Mouse (Mus musculus): ENCODE measurements at regions not wholly inside any gene's neighbourhood (a gene's known extent, or its start where the extent isn't known, plus 50 kb on each side); places are given as distances from the start of the nearest gene placed in this dataset.

- H3K9ac ChIP-seq, result no peak overlapping the region
- 96% methylated on average over 3 of the region's 3 CpGs for WGBS
These were observed 333.2 kb upstream of the Onecut1 start for GRCm38 (mm10) chr9:74528550-74528949.

DNA sequence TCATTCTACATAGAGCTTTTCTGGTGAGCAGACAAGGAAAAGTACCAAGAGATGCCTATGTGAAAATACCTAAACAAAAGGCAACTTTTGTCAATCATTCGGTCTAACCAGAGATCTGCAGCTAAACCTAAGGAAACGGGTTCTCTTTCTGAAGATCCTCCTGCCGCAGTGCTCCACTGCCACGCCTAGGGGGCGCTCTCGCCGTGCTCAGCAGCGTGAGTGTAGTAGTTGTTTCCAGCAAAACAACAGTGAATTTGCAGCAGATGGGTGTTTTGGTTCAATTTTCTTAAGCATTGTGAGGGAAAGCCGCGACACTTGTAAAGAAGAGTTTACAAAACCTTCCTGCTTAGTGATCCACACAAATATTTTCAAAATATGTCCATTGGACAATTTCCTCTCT lies 331.4 kb upstream of the Onecut1 start:
- whole genome bisulfite sequencing, result 13% methylated on average over 10 of the region's 10 CpGs
- no peak for ATAC-seq (replicated peaks; ENCODE audit: low FRiP score)

More at GRCm38 (mm10) chr9:74528550-74528949, 333.2 kb upstream of the Onecut1 start:
- no peak overlapping the region for H3K4me3 ChIP-seq (replicated peaks)
- H3K27ac ChIP-seq, result no peak overlapping the region
- H3K4me1 ChIP-seq, result no peaks in the 10 kb centered on the region
- no peak overlapping the region for H3K4me2 ChIP-seq
- H3K9me3 ChIP-seq (replicated peaks), result no peaks in the 10 kb centered on the region
- no peak for ATAC-seq (replicated peaks; ENCODE audit: low FRiP score)
- H3K36me3 ChIP-seq, result no peaks in the 10 kb centered on the region
- H3K27me3 ChIP-seq, result peaks cover 25% of the 10 kb centered on the region; the same call in 1 of the 2 replicates

GRCm38 (mm10) chr9:74530748-74531147 lies 331.0 kb upstream of the Onecut1 start:
- ATAC-seq (replicated peaks; ENCODE audit: low FRiP score), result no peak
- Histone ChIP-seq H3K4me2 (no peak overlapping the region), H3K9ac (no peak overlapping the region), H3K4me3 (replicated peaks) (no peak overlapping the region), H3K27me3 (peaks cover 25% of the 10 kb centered on the region; the same call in 1 of the 2 replicates), H3K9me3 (replicated peaks) (no peaks in the 10 kb centered on the region), H3K36me3 (no peaks in the 10 kb centered on the region), H3K27ac (no peak overlapping the region), H3K4me1 (no peaks in the 10 kb centered on the region)
- 56% methylated on average over 9 of the region's 9 CpGs for WGBS

More for the DNA sequence above, 331.4 kb upstream of the Onecut1 start:
- H3K4me2 ChIP-seq, result no peak overlapping the region
- H3K4me1 ChIP-seq, result no peaks in the 10 kb centered on the region
- H3K27ac ChIP-seq, result no peak overlapping the region
- H3K9ac ChIP-seq, result no peak overlapping the region
- no peak overlapping the region for H3K4me3 ChIP-seq (replicated peaks)
- no peaks in the 10 kb centered on the region for H3K36me3 ChIP-seq
- H3K9me3 ChIP-seq (replicated peaks), result no peaks in the 10 kb centered on the region
- H3K27me3 ChIP-seq, result peaks cover 25% of the 10 kb centered on the region; the same call in 1 of the 2 replicates

DNA sequence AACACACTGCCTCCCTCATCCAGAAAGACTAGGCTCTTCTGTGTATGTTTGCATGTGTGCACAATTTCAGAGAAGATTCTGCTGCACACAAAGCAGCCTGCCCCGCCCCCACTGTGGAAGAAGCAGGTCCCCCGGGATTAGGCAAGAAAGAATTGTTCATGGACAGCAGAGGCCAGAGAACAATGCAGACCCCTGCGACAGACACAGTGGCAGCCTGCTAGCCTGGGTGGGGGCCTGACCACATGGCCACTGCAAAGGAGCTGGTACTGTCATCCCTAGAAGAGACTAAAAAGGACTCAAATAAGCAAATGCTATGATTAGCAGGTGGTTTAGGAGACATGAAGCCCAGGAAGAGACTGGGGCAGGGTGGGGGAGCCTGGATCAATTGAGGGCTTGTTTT lies 329.7 kb upstream of the Onecut1 start:
- no peak overlapping the region for H3K4me2 ChIP-seq
- no peak overlapping the region for H3K27ac ChIP-seq
- no peaks in the 10 kb centered on the region for H3K4me1 ChIP-seq
- WGBS, result 67% methylated on average over 3 of the region's 3 CpGs
- no peaks in the 10 kb centered on the region for H3K36me3 ChIP-seq
- no peak for ATAC-seq (replicated peaks; ENCODE audit: low FRiP score)
- no peak overlapping the region for H3K9ac ChIP-seq
- H3K4me3 ChIP-seq (replicated peaks), result no peak overlapping the region
- H3K27me3 ChIP-seq, result peaks cover 30% of the 10 kb centered on the region; the same call in 1 of the 2 replicates
- H3K9me3 ChIP-seq (replicated peaks), result no peaks in the 10 kb centered on the region

- no peak for ATAC-seq (replicated peaks; ENCODE audit: low FRiP score)
- Histone ChIP-seq H3K4me2 (no peak overlapping the region), H3K4me3 (replicated peaks) (no peak overlapping the region), H3K27me3 (peaks cover 30% of the 10 kb centered on the region; the same call in 1 of the 2 replicates), H3K27ac (no peak overlapping the region), H3K9ac (no peak overlapping the region), H3K36me3 (no peaks in the 10 kb centered on the region), H3K4me1 (no peaks in the 10 kb centered on the region), H3K9me3 (replicated peaks) (no peaks in the 10 kb centered on the region)
- WGBS, result 64% methylated on average over 5 of the region's 5 CpGs
These were observed 326.7 kb upstream of the Onecut1 start for GRCm38 (mm10) chr9:74534976-74535375.

DNA sequence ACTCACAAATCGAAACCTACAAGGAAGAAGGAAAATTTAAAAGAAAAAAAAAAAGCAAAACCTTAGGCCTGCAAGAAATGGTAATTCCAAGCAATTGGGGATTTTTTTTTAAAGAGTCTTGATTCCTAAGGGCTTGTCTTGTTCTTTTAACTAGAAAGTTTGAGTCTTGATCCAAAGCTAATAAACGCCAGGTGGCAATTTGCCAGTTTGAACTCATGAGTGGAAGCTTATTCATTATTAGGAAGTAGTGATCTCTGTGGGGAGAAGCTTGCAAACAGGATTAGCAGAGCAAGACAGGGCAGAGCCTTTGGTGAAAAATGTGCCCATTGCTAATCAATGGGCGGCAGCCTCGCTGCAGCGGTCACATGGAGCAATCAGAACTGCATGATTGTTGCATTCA lies 305.6 kb upstream of the Onecut1 start:
- Histone ChIP-seq H3K27ac (no peak overlapping the region), H3K9ac (no peak overlapping the region), H3K4me2 (no peak overlapping the region), H3K36me3 (no peaks in the 10 kb centered on the region), H3K9me3 (replicated peaks) (no peaks in the 10 kb centered on the region), H3K4me1 (no peaks in the 10 kb centered on the region), H3K27me3 (no peaks in the 10 kb centered on the region), H3K4me3 (replicated peaks) (no peak overlapping the region)
- ATAC-seq (replicated peaks; ENCODE audit: low FRiP score), result no peak
- WGBS, result 86% methylated on average over 5 of the region's 5 CpGs

GRCm38 (mm10) chr9:74592757-74593156 lies 269.0 kb upstream of the Onecut1 start:
- ATAC-seq (replicated peaks; ENCODE audit: low FRiP score), result no peak
- Histone ChIP-seq H3K9me3 (replicated peaks) (no peaks in the 10 kb centered on the region), H3K4me1 (no peaks in the 10 kb centered on the region), H3K4me3 (replicated peaks) (no peak overlapping the region), H3K27ac (no peak overlapping the region), H3K9ac (no peak overlapping the region), H3K4me2 (no peak overlapping the region), H3K36me3 (no peaks in the 10 kb centered on the region), H3K27me3 (no peaks in the 10 kb centered on the region)
- 83% methylated on average over 4 of the region's 4 CpGs for WGBS

DNA sequence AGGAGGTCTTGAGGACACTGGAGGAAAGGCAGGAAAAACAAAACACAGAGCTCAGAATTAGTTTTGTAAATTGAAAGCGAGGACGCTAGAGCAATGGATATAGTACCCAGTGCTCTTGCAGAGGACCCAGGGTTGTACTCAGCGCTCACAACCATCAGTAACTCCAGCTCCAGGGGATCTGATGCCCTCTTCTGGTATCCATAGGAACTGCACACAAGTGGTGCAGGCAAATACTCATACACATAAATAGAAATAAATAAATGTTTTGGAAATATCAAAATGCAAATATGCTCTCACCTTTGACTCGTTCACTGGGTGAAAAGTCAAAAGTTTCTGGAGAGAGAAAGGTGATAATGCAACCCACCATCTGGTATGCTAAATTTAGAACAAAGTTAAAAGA lies 267.8 kb upstream of the Onecut1 start:
- Histone ChIP-seq H3K4me1 (no peaks in the 10 kb centered on the region), H3K4me3 (replicated peaks) (no peak overlapping the region), H3K9ac (no peak overlapping the region), H3K4me2 (no peak overlapping the region), H3K9me3 (replicated peaks) (no peaks in the 10 kb centered on the region), H3K27me3 (no peaks in the 10 kb centered on the region), H3K27ac (no peak overlapping the region), H3K36me3 (no peaks in the 10 kb centered on the region)
- WGBS, result 91% methylated on average over 4 of the region's 4 CpGs
- no peak for ATAC-seq (replicated peaks; ENCODE audit: low FRiP score)

- H3K27me3 ChIP-seq, result no peaks in the 10 kb centered on the region
- WGBS, result 98% methylated on average over 1 of the region's 1 CpGs
- H3K4me3 ChIP-seq (replicated peaks), result no peak overlapping the region
- H3K9me3 ChIP-seq (replicated peaks), result no peaks in the 10 kb centered on the region
- no peaks in the 10 kb centered on the region for H3K36me3 ChIP-seq
- no peaks in the 10 kb centered on the region for H3K4me1 ChIP-seq
- no peak overlapping the region for H3K9ac ChIP-seq
- ATAC-seq (replicated peaks; ENCODE audit: low FRiP score), result no peak
- no peak overlapping the region for H3K27ac ChIP-seq
- no peak overlapping the region for H3K4me2 ChIP-seq
These were observed 257.3 kb upstream of the Onecut1 start for GRCm38 (mm10) chr9:74604415-74604814.

GRCm38 (mm10) chr9:74621957-74622356 lies 239.8 kb upstream of the Onecut1 start:
- H3K36me3 ChIP-seq, result no peaks in the 10 kb centered on the region
- ATAC-seq (replicated peaks; ENCODE audit: low FRiP score), result no peak
- H3K4me2 ChIP-seq, result no peak overlapping the region

GRCm38 (mm10) chr9:74645394-74645793 lies 216.3 kb upstream of the Onecut1 start:
- no peaks in the 10 kb centered on the region for H3K4me1 ChIP-seq
- no peak overlapping the region for H3K4me3 ChIP-seq (replicated peaks)
- no peaks in the 10 kb centered on the region for H3K36me3 ChIP-seq
- no peak for ATAC-seq (replicated peaks; ENCODE audit: low FRiP score)
- H3K27me3 ChIP-seq, result no peaks in the 10 kb centered on the region
- H3K9me3 ChIP-seq (replicated peaks), result no peaks in the 10 kb centered on the region
- 76% methylated on average over 2 of the region's 2 CpGs for WGBS
- no peak overlapping the region for H3K27ac ChIP-seq
- no peak overlapping the region for H3K9ac ChIP-seq
- no peak overlapping the region for H3K4me2 ChIP-seq

More at GRCm38 (mm10) chr9:74621957-74622356, 239.8 kb upstream of the Onecut1 start:
- Histone ChIP-seq H3K4me3 (replicated peaks) (no peak overlapping the region), H3K27ac (no peak overlapping the region), H3K4me1 (no peaks in the 10 kb centered on the region), H3K9ac (no peak overlapping the region), H3K27me3 (no peaks in the 10 kb centered on the region), H3K9me3 (replicated peaks) (no peaks in the 10 kb centered on the region)

- Histone ChIP-seq H3K9me3 (replicated peaks) (no peaks in the 10 kb centered on the region), H3K27me3 (no peaks in the 10 kb centered on the region), H3K27ac (no peak overlapping the region), H3K4me2 (no peak overlapping the region), H3K4me3 (replicated peaks) (no peak overlapping the region), H3K36me3 (no peaks in the 10 kb centered on the region), H3K9ac (no peak overlapping the region), H3K4me1 (no peaks in the 10 kb centered on the region)
- WGBS, result 60% methylated on average over 5 of the region's 5 CpGs
- no peak for ATAC-seq (replicated peaks; ENCODE audit: low FRiP score)
These were observed 211.7 kb upstream of the Onecut1 start for GRCm38 (mm10) chr9:74650036-74650435.

GRCm38 (mm10) chr9:74655956-74656355 lies 205.8 kb upstream of the Onecut1 start:
- H3K27me3 ChIP-seq, result no peaks in the 10 kb centered on the region
- H3K4me1 ChIP-seq, result no peaks in the 10 kb centered on the region
- no peak overlapping the region for H3K4me2 ChIP-seq
- H3K27ac ChIP-seq, result no peak overlapping the region
- no peaks in the 10 kb centered on the region for H3K9me3 ChIP-seq (replicated peaks)
- no peak for ATAC-seq (replicated peaks; ENCODE audit: low FRiP score)
- no peak overlapping the region for H3K9ac ChIP-seq
- H3K4me3 ChIP-seq (replicated peaks), result no peak overlapping the region
- no peaks in the 10 kb centered on the region for H3K36me3 ChIP-seq
- WGBS, result 65% methylated on average over 1 of the region's 1 CpGs
